7 mouse cellular contexts compared by ENCODE assay signal in the genomic region with DNA sequence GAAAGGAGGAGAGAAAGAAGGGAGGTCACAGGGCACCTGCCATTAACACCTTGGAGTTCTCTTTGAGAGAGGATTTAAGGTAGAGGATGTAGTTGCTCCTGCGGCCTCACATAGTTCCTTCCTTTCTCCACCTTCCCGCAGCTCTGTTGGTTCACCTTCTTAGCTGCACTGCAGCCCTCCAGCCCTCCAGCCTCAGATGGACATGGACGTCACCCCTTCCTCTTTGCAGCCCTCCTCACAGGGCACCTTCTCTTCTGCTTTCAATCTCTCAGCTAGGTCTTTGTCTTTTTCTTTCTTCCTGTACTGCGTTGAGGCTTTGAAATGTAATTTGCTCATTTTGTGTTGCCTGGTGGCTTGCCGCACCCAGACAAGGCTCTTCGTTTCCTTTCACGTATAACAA. TPM values are rescaled to one million over a fixed set of nuclear protein-coding genes. Genes with fewer than 3 reads are reported as not detected.
ATAC-seq lines count a peak whose summit lies in the region.

No protein-coding gene starts in this region.

- ATAC-seq in CD4-positive, CD25-positive, alpha-beta regulatory T cell, adult 4 months: peak; percentile 45
- ATAC-seq in common myeloid progenitor, adult 5-6 weeks (replicated peaks; ENCODE audit: low read depth, poor library complexity, severe bottlenecking): peak; percentile 62
- ATAC-seq in granulocyte monocyte progenitor cell, adult 5-6 weeks (replicated peaks; ENCODE audit: poor library complexity, severe bottlenecking): peak; percentile 69; the same call in 1 of the 2 replicates
- ATAC-seq in hematopoietic stem cell, adult 5-6 weeks (replicated peaks in 1 of 2; ENCODE audit: insufficient read depth in 1 of 2, low FRiP score in 2 of 2, low TSS enrichment in 1 of 2, low read depth in 1 of 2, poor library complexity in 2 of 2, severe bottlenecking in 2 of 2): peak; percentile 51 to 52
- ATAC-seq in inflammation-experienced regulatory T-cells, adult 6 months: peak; percentile 19
- peak; percentile 35 for ATAC-seq in megakaryocyte progenitor cell, adult 5-6 weeks (replicated peaks; ENCODE audit: poor library complexity)
- ATAC-seq in megakaryocyte-erythroid progenitor cell, adult 5-6 weeks (replicated peaks; ENCODE audit: low FRiP score, low TSS enrichment, poor library complexity, severe bottlenecking): 0 out of 2 replicates have a peak, but pooled peaks have one; percentile 13

RNA-seq across cellular contexts. Expression of a gene that starts 42.3 kb away (rescaled TPM):
- polyA plus RNA-seq in CD4-positive, CD25-positive, alpha-beta regulatory T cell, adult 4 months (2017; shearing (Covaris generic)): 10 to 100 TPM; 18.7 to 31.5 TPM
- total RNA-seq in common myeloid progenitor, adult 5-6 weeks (2017): 28.9 and 38.0 TPM in 2 replicates
- 35.1 and 51.5 TPM in 2 replicates for total RNA-seq in granulocyte monocyte progenitor cell, adult 5-6 weeks (2014; fragmentation: Nextera tagmentation)
- total RNA-seq in granulocyte monocyte progenitor cell, adult 5-6 weeks (2017): 30.5 and 35.9 TPM in 2 replicates
- 48.7 and 97.4 TPM in 2 replicates for total RNA-seq in hematopoietic stem cell, adult 5-6 weeks (2017)
- 10 to 100 TPM; 11.4 to 28.7 (median 18.1) TPM for polyA plus RNA-seq in inflammation-experienced regulatory T-cells, adult 6 months (2017; shearing (Covaris generic))
- total RNA-seq in megakaryocyte progenitor cell, adult 5-6 weeks (2015): 19.8 and 20.1 TPM in 2 replicates
- total RNA-seq in megakaryocyte progenitor cell, adult 5-6 weeks (2017): 23.6 and 37.0 TPM in 2 replicates
- 27.8 and 33.9 TPM in 2 replicates for total RNA-seq in megakaryocyte-erythroid progenitor cell, adult 5-6 weeks (2014; fragmentation: Nextera tagmentation)
- 24.5 and 53.7 TPM in 2 replicates for total RNA-seq in megakaryocyte-erythroid progenitor cell, adult 5-6 weeks (2017)

Comparison
In these comparisons a context has a peak if more than half of its experiments do, and no peak if none do; other contexts are left out.
1. Peak in every context shown above with its lines: ATAC-seq.
2. ATAC-seq: peak in every context shown above with its lines; median percentile 69 in granulocyte monocyte progenitor cell, adult 5-6 weeks; 62 in common myeloid progenitor, adult 5-6 weeks; 52 in hematopoietic stem cell, adult 5-6 weeks; 45 in CD4-positive, CD25-positive, alpha-beta regulatory T cell, adult 4 months; 35 in megakaryocyte progenitor cell, adult 5-6 weeks; 19 in inflammation-experienced regulatory T-cells, adult 6 months; 13 in megakaryocyte-erythroid progenitor cell, adult 5-6 weeks.